Mouse (Mus musculus) liver, embryonic 18 days (tissue): ENCODE measurements around the gene Tmcc2. TPM values are rescaled to one million over a fixed set of nuclear protein-coding genes. Genes with fewer than 3 reads are reported as not detected.

Source experiments
- polyA plus RNA-seq: library from polyadenylated mRNA; depleted of rRNA; stranded (reverse); fragments of >200 nt; gene quantifications from 2 replicates; pipeline ENCODE4 v1.2.3, GENCODE M21; 2012; rRNA removed

Tmcc2 gene
- polyA plus RNA-seq = 152 and 195 TPM in 2 replicates

DNA sequence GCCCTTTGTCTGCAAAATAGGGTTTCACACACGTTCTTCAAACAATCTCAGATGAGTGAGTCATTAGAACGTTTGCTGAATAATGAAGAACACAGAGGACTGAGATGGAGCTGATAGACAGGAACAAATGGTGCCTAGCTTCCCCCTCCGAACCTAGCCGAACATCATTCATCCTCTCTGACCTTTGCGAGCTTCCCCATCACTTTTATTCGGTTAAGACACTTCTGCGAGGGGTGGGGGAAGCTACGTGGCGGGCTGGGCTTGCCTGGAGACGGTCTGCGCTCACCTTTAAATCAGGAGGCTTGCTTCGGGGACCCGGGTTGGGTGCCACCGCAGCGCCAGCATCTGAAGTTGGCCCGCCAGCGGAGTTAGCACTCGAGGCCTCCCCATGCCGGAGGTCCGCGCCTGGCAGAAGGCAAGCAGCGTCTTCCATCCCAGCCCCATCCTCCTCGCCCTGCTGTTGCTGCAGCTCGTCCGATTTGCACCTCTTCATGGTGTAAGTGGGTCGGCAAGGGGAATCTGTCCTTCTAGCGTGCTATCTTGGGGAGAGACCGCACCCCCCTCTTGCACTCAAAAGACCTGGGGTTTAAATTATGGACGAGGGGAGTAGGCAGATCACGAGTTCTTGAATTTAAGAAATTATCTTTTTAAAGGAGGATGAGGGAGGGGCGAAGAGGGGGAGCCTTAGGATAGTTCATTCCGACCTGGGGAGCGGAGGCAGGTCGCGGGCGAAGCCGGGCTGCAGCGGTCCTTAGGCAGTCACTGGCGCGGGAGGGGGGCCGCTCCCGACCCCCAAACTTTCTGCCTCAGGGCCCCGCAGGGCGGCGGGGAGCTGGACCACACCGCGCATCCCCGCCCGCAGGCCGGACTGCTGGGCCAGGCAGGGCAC, at the start of gene Tmcc2:
TSS of gene Tmcc2 (minus strand) at position 591 of the 889 bp plus-strand sequence.

DNA sequence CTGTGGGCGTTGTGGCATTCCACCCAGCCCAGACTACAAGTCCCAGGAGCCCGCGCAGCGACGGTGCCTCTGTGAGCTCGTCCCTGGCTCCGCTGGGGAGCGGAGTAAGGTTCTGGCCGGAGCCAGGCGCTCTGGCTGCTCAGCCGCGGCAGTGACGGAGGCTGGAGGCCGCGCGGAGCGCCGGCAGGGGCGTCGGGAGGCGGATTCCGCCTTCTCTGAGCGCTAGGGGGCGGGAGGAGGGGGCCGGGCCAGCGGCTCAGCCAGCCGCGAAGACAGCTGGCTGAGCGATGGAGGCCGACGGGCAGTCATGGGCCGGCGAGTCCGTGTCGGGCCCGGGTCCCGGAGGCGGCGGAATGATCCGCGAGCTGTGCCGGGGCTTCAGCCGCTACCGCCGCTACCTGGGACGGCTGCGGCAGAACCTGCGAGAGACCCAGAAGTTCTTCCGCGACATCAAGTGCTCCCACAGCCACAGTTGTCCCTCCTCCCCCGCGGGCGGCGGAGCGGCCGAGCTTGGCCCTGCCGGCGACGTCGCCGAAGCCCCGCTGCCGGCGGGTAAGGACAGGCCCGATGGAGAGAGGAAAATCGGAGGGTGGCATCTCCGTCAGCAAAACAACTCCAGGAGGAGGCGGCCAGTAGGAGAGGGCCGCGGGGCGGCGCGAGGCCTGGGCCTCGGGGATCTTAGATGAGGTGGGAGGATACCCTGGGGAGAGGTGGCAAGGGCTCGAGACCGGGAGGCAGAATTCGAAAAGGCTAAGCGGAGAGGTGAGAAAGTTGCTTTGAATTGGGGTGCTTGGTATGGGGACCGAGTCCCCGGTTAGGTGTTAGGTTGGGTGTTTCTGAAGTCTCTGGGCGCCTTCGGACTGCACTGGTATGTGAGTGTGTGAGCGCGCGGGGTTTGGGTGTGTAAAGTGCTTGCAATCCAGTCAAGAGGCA, 26.5 kb upstream of the Tmcc2 start, which contains the start of gene Dstyk:
TSS of gene Dstyk (plus strand) at position 237 of the 933 bp plus-strand sequence.

DNA sequence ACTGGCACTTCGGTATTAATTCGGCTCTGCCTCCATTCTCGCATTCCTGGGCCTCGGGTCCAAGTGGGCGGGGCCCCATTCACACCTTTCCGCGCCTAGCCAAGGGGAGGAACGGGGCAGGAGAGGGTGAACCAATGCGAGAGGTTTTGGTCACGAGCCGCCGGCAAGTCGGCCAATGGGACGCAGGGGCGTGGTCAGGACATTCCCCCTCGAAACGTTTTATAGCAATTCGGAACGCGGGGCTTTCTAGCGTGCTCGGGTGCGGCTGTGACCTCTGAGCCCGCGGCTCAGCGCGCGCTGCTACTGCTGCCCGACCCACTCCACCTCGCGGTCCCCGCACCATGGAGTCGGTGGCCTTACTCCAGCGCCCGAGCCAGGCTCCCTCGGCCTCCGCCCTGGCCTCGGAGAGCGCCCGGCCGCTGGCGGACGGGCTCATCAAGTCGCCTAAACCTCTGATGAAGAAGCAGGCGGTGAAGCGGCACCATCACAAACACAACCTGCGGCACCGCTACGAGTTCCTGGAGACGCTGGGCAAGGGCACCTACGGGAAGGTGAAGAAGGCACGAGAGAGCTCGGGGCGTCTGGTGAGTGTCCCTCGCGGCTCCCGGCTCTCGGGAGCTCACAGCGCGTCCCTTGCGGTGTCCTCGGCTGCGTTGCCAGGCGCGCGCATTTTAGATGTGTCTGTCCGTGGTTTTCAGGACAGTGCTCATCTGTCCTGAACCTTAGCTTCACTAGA, 75.0 kb downstream of the Tmcc2 start, which contains the start of gene Nuak2:
TSS of gene Nuak2 (plus strand) at position 238 of the 736 bp plus-strand sequence.

Other genes starting within 250 kb of the Tmcc2 start
- not detected in 2 replicates for gene Lemd1, start 199.8 kb downstream of the Tmcc2 start, polyA plus RNA-seq
- gene AC124108.1, start 199.8 kb downstream of the Tmcc2 start, polyA plus RNA-seq = not detected in 2 replicates
- not detected in 2 replicates for gene Gm10188, start 161.5 kb downstream of the Tmcc2 start, polyA plus RNA-seq
- gene Klhdc8a, start 92.7 kb downstream of the Tmcc2 start, polyA plus RNA-seq = 0.27 and 0.36 TPM in 2 replicates
- 3.1 and 3.7 TPM in 2 replicates for gene Nuak2, start 75.2 kb downstream of the Tmcc2 start, polyA plus RNA-seq
- 3.3 and 3.7 TPM in 2 replicates for gene Dstyk, start 26.3 kb upstream of the Tmcc2 start, polyA plus RNA-seq
- gene Rbbp5, start 86.1 kb upstream of the Tmcc2 start, polyA plus RNA-seq = 12.8 and 14.2 TPM in 2 replicates
- 1.2 and 1.5 TPM in 2 replicates for gene Tmem81, start 114.9 kb upstream of the Tmcc2 start, polyA plus RNA-seq
- gene Cntn2, start 152.0 kb upstream of the Tmcc2 start, polyA plus RNA-seq = 0.05 and 0.10 TPM in 2 replicates